Mouse (Mus musculus) embryonic stem cell, embryonic (primary cell): ENCODE results near the gene Plscr3.

Experiments used
- CTCF ChIA-PET, 4 experiments: fragments of 300-600 bp in 2 of 4; fragments of 350-600 bp in 2 of 4; sonication (Branson Sonifier 250); formaldehyde crosslinking; loops; one replicate each; lab custom pipeline; 2022; ENCODE audit warnings: inconsistent platforms in 2 of 4; lab: Charles Lee
- POLR2A ChIA-PET, 4 experiments: fragments of 300-600 bp in 2 of 4; fragments of 350-600 bp in 2 of 4; sonication (Branson Sonifier 250); formaldehyde crosslinking; loops; one replicate each; lab custom pipeline; 2022; ENCODE audit warnings: antibody characterized with exemption in 4 of 4, inconsistent platforms in 1 of 4; lab: Charles Lee

The Plscr3 gene

GRCm38 (mm10) chr11:69865561-69865960 lies 19.4 kb downstream of the Plscr3 start:
- ChIA-PET CTCF (interaction anchor here in 2 of 4 experiments (0.7 to 1.9 kb wide), 4 partner anchors 11 to 142 kb away, joined by 3 to 7 read pairs (median 4); no protein-coding TSS in a partner anchor), POLR2A (interaction anchor here in 2 of 4 experiments (0.5 to 3.3 kb wide), 6 partner anchors 11 to 135 kb away, joined by 3 to 15 read pairs (median 4); partner anchors contain the start of genes Tmem95 (in 2 of the 2) and Dvl2 (in 1 of the 2))

GRCm38 (mm10) chr11:69867335-69867734 lies 21.2 kb downstream of the Plscr3 start:
- ChIA-PET POLR2A (interaction anchor here in 3 of 4 experiments (0.6 to 3.3 kb wide), 12 partner anchors 9 to 91 kb away, joined by 3 to 15 read pairs (median 4); partner anchors contain the start of genes Tmem256 (in 2 of the 3), Tnk1 (in 2 of the 3), Kctd11 (in 1 of the 3) and Nlgn2 (in 1 of the 3)), CTCF (interaction anchor here in 3 of 4 experiments (0.5 to 1.9 kb wide), 4 partner anchors 10 to 470 kb away, joined by 3 to 6 read pairs (median 6); partner anchors contain the start of gene Tmem95 (in 1 of the 3))

- ChIA-PET CTCF (interaction anchor here in 1 of 4 experiments (2.3 kb wide), 1 partner anchor 10 kb away, joined by 9 read pairs; no protein-coding TSS in a partner anchor), POLR2A (interaction anchor here in 1 of 4 experiments (2.0 kb wide), 1 partner anchor 65 kb away, joined by 5 read pairs; the partner anchor contains the start of gene Tmem102)
Observed at GRCm38 (mm10) chr11:69870289-69871069, 24.3 kb downstream of the Plscr3 start.

- POLR2A ChIA-PET, result interaction anchor here in 2 of 4 experiments (0.7 to 2.0 kb wide), 7 partner anchors 13 to 290 kb away, joined by 3 to 7 read pairs (median 4); partner anchors contain the start of genes Nlgn2 (in 2 of the 2), Tmem256 (in 2 of the 2), Tmem102 (in 1 of the 2) and Tnk1 (in 1 of the 2)
- CTCF ChIA-PET, result interaction anchor here in 2 of 4 experiments (0.6 to 2.3 kb wide), 6 partner anchors 9 to 77 kb away, joined by 3 to 9 read pairs (median 3); partner anchors contain the start of gene Kctd11 (in 1 of the 2)
Observed at GRCm38 (mm10) chr11:69871822-69872221, 25.6 kb downstream of the Plscr3 start.

GRCm38 (mm10) chr11:69872451-69872850 lies 26.3 kb downstream of the Plscr3 start:
- CTCF ChIA-PET, result interaction anchor here in 2 of 4 experiments (1.0 to 2.3 kb wide), 5 partner anchors 8 to 77 kb away, joined by 3 to 9 read pairs (median 4); partner anchors contain the start of genes Kctd11 (in 1 of the 2) and Slc2a4 (in 1 of the 2)
- POLR2A ChIA-PET, result interaction anchor here in 3 of 4 experiments (0.5 to 2.0 kb wide), 12 partner anchors 8 to 268 kb away, joined by 3 to 7 read pairs (median 4); partner anchors contain the start of genes Nlgn2 (in 2 of the 3), Tmem256 (in 2 of the 3), Tnk1 (in 2 of the 3) and Polr2a (in 1 of the 3)

GRCm38 (mm10) chr11:69876186-69876585 lies 30.0 kb downstream of the Plscr3 start:
- CTCF ChIA-PET, result interaction anchor here in 3 of 4 experiments (0.6 to 3.6 kb wide), 18 partner anchors 10 to 771 kb away, joined by 3 to 28 read pairs (median 5); partner anchors contain the start of genes Tmem102 (in 2 of the 3), Rnf167 (in 1 of the 3), Sat2 (in 1 of the 3) and Slc25a11 (in 1 of the 3)

GRCm38 (mm10) chr11:69876867-69877266 lies 30.7 kb downstream of the Plscr3 start:
- ChIA-PET POLR2A (interaction anchor here (0.6 to 7.2 kb wide), 84 partner anchors 8 to 551 kb away, joined by 3 to 61 read pairs (median 5); partner anchors contain the start of genes 2810408A11Rik (in 3 of the 4), Eif5a (in 3 of the 4), Neurl4 (in 3 of the 4) and Tmem102 (in 3 of the 4)), CTCF (interaction anchor here (0.5 to 3.6 kb wide), 71 partner anchors 9 to 866 kb away, joined by 3 to 38 read pairs (median 4); partner anchors contain the start of genes Tmem102 (in 4 of the 4), 2810408A11Rik (in 2 of the 4), Neurl4 (in 2 of the 4) and Tnk1 (in 2 of the 4))

More at GRCm38 (mm10) chr11:69876186-69876585, 30.0 kb downstream of the Plscr3 start:
- POLR2A ChIA-PET, result interaction anchor here (0.6 to 4.1 kb wide), 17 partner anchors 10 to 628 kb away, joined by 3 to 30 read pairs (median 5); partner anchors contain the start of genes Tmem102 (in 2 of the 4), Acap1 (in 1 of the 4), Eif5a (in 1 of the 4) and Tnk1 (in 1 of the 4)

GRCm38 (mm10) chr11:69877878-69878277 lies 31.7 kb downstream of the Plscr3 start, which contains the start of gene Tmem95:
Gene Tmem95, minus strand, starts transcription at chr11:69878018.
- ChIA-PET CTCF (interaction anchor here (0.6 to 3.6 kb wide), 37 partner anchors 9 to 1953 kb away, joined by 3 to 38 read pairs (median 4); partner anchors contain the start of genes 2810408A11Rik (in 2 of the 4), Neurl4 (in 2 of the 4), Tmem102 (in 2 of the 4) and Eif5a (in 1 of the 4)), POLR2A (interaction anchor here (0.5 to 7.2 kb wide), 63 partner anchors 9 to 781 kb away, joined by 3 to 61 read pairs (median 6); partner anchors contain the start of genes 2810408A11Rik (in 3 of the 4), Eif5a (in 3 of the 4), Neurl4 (in 3 of the 4) and Tnk1 (in 3 of the 4))

GRCm38 (mm10) chr11:69878399-69878798 lies 32.2 kb downstream of the Plscr3 start:
- POLR2A ChIA-PET, result interaction anchor here in 3 of 4 experiments (0.6 to 7.2 kb wide), 37 partner anchors 8 to 781 kb away, joined by 3 to 61 read pairs (median 7); partner anchors contain the start of genes 2810408A11Rik (in 3 of the 3), Eif5a (in 3 of the 3), Neurl4 (in 3 of the 3) and Tmem102 (in 3 of the 3)
- CTCF ChIA-PET, result interaction anchor here (0.5 to 3.6 kb wide), 27 partner anchors 8 to 1954 kb away, joined by 3 to 38 read pairs (median 4); partner anchors contain the start of genes Tmem102 (in 2 of the 4), Eif5a (in 1 of the 4) and Slc2a4 (in 1 of the 4)

GRCm38 (mm10) chr11:69878952-69879351 lies 32.8 kb downstream of the Plscr3 start:
- ChIA-PET CTCF (interaction anchor here (0.6 to 3.3 kb wide), 14 partner anchors 8 to 179 kb away, joined by 3 to 38 read pairs (median 8); partner anchors contain the start of genes Tmem102 (in 2 of the 4), Eif5a (in 1 of the 4) and Slc2a4 (in 1 of the 4)), POLR2A (interaction anchor here in 3 of 4 experiments (0.7 to 7.2 kb wide), 22 partner anchors 8 to 150 kb away, joined by 3 to 61 read pairs (median 6); partner anchors contain the start of genes 2810408A11Rik (in 3 of the 3), Neurl4 (in 3 of the 3), Nlgn2 (in 2 of the 3) and Tmem102 (in 2 of the 3))

GRCm38 (mm10) chr11:69879711-69880110 lies 33.5 kb downstream of the Plscr3 start:
- CTCF ChIA-PET, result interaction anchor here (0.8 to 4.0 kb wide), 27 partner anchors 7 to 150 kb away, joined by 3 to 51 read pairs (median 5); partner anchors contain the start of genes Acap1 (in 2 of the 4), Slc2a4 (in 2 of the 4), Eif5a (in 1 of the 4) and Tmem102 (in 1 of the 4)
- POLR2A ChIA-PET, result interaction anchor here in 3 of 4 experiments (0.5 to 7.2 kb wide), 27 partner anchors 12 to 300 kb away, joined by 3 to 61 read pairs (median 4); partner anchors contain the start of genes Tmem102 (in 3 of the 3), Eif5a (in 2 of the 3), Polr2a (in 2 of the 3) and 2810408A11Rik (in 1 of the 3)

- POLR2A ChIA-PET, result interaction anchor here in 3 of 4 experiments (0.5 to 7.2 kb wide), 36 partner anchors 10 to 300 kb away, joined by 3 to 61 read pairs (median 3); partner anchors contain the start of genes Eif5a (in 3 of the 3), Neurl4 (in 3 of the 3), 2810408A11Rik (in 2 of the 3) and Polr2a (in 2 of the 3)
- CTCF ChIA-PET, result interaction anchor here (0.5 to 4.0 kb wide), 38 partner anchors 9 to 709 kb away, joined by 3 to 51 read pairs (median 4); partner anchors contain the start of genes Acap1 (in 2 of the 4), Slc2a4 (in 2 of the 4), 2810408A11Rik (in 1 of the 4) and Eif5a (in 1 of the 4)
Observed at GRCm38 (mm10) chr11:69880506-69880852, 34.3 kb downstream of the Plscr3 start.

- CTCF ChIA-PET, result interaction anchor here (0.5 to 4.0 kb wide), 43 partner anchors 9 to 709 kb away, joined by 3 to 51 read pairs (median 4); partner anchors contain the start of genes Acap1 (in 2 of the 4), Slc2a4 (in 2 of the 4), 2810408A11Rik (in 1 of the 4) and Dvl2 (in 1 of the 4)
- POLR2A ChIA-PET, result interaction anchor here in 3 of 4 experiments (0.5 to 7.2 kb wide), 38 partner anchors 12 to 301 kb away, joined by 3 to 61 read pairs (median 3); partner anchors contain the start of genes 2810408A11Rik (in 3 of the 3), Eif5a (in 3 of the 3), Neurl4 (in 3 of the 3) and Polr2a (in 2 of the 3)
Observed at GRCm38 (mm10) chr11:69880853-69881603, 34.9 kb downstream of the Plscr3 start, which contains the start of gene Kctd11. Gene Kctd11, minus strand, starts transcription at chr11:69881406.
